Mouse (Mus musculus) testis, postnatal 14 days (tissue): ENCODE measurements around the gene Clec4n.
"Not testable (repeated sequence)": the region's sequence is repeated elsewhere in the genome, so short reads cannot be mapped to it uniquely, and the experiment has no call there.

Source experiments
- DNase-seq: peaks from one replicate; pipeline ENCODE4 v3.0.0; 2021; ENCODE audit warnings: low spot score

Clec4n gene

GRCm38 (mm10) chr6:123229644-123230043 lies at the start of gene Clec4n:
Clec4n (plus strand) TSS chr6:123229843.
- DNase-seq: no peak

GRCm38 (mm10) chr6:123184862-123185261 lies 44.8 kb upstream of the Clec4n start:
- not testable (repeated sequence) for DNase-seq

- DNase-seq: no peak
Measured at GRCm38 (mm10) chr6:123207187-123208076, 22.2 kb upstream of the Clec4n start.

- not testable (repeated sequence) for DNase-seq
Measured at GRCm38 (mm10) chr6:123208077-123208439, 21.6 kb upstream of the Clec4n start.

GRCm38 (mm10) chr6:123211726-123212125 lies 17.9 kb upstream of the Clec4n start:
- no peak for DNase-seq

GRCm38 (mm10) chr6:123227519-123228166 lies 2.0 kb upstream of the Clec4n start:
- no peak for DNase-seq

GRCm38 (mm10) chr6:123231149-123231548 lies 1.5 kb downstream of the Clec4n start:
- DNase-seq: no peak

GRCm38 (mm10) chr6:123237582-123237981 lies 7.9 kb downstream of the Clec4n start:
- DNase-seq: no peak

GRCm38 (mm10) chr6:123244201-123244600 lies 14.6 kb downstream of the Clec4n start:
- DNase-seq: no peak

- DNase-seq: not testable (repeated sequence)
Measured at GRCm38 (mm10) chr6:123248862-123249261, 19.2 kb downstream of the Clec4n start.

GRCm38 (mm10) chr6:123252735-123253134 lies 23.1 kb downstream of the Clec4n start:
- no peak for DNase-seq

GRCm38 (mm10) chr6:123258946-123259345 lies 29.3 kb downstream of the Clec4n start:
- no peak for DNase-seq

GRCm38 (mm10) chr6:123259889-123260603 lies 30.4 kb downstream of the Clec4n start:
- no peak for DNase-seq

GRCm38 (mm10) chr6:123260868-123261267 lies 31.2 kb downstream of the Clec4n start:
- no peak for DNase-seq

GRCm38 (mm10) chr6:123261555-123262161 lies 32.0 kb downstream of the Clec4n start, which contains the start of gene Clec4d:
Clec4d (plus strand) TSS chr6:123262111.
- DNase-seq: no peak

- no peak for DNase-seq
Measured at GRCm38 (mm10) chr6:123264194-123264593, 34.6 kb downstream of the Clec4n start.

GRCm38 (mm10) chr6:123265809-123266208 lies 36.2 kb downstream of the Clec4n start:
- DNase-seq: no peak

GRCm38 (mm10) chr6:123266945-123267344 lies 37.3 kb downstream of the Clec4n start:
- no peak for DNase-seq

- no peak for DNase-seq
Measured at GRCm38 (mm10) chr6:123279443-123279842, 49.8 kb downstream of the Clec4n start.

GRCm38 (mm10) chr6:123286311-123286710 lies 56.7 kb downstream of the Clec4n start:
- DNase-seq: no peak

- no peak for DNase-seq
Measured at GRCm38 (mm10) chr6:123288931-123289330, 59.3 kb downstream of the Clec4n start.

GRCm38 (mm10) chr6:123289753-123290152 lies 60.1 kb downstream of the Clec4n start, which contains the start of gene Clec4e:
Clec4e (minus strand) TSS chr6:123289870.
- DNase-seq: no peak
